Mouse (Mus musculus) embryonic fibroblast, embryonic 13.5 days (primary cell): ENCODE data around the gene Tmem102.

Experiments used
- CTCF ChIP-seq: IDR thresholded peaks from 2 replicates; pipeline ENCODE4 v1.5.1; 2011; ENCODE audit warnings: mild to moderate bottlenecking, control low read depth, low read length, moderate library complexity, borderline replicate concordance; ENCODE audit not compliant: insufficient read depth
- POLR2A ChIP-seq: IDR thresholded peaks from 2 replicates; pipeline ENCODE4 v1.6.1; 2011; ENCODE audit warnings: low read depth, mild to moderate bottlenecking, control low read depth, low read length, moderate library complexity

- no peak for TF ChIP-seq CTCF
- TF ChIP-seq POLR2A = no peak
Measured at GRCm38 (mm10) chr11:69838714-69839104, 33.3 kb upstream of the Tmem102 start.
